Mouse (Mus musculus) embryonic fibroblast, embryonic 13.5 days (primary cell): Measurements from ENCODE around the gene Dzip1l. TPM values are rescaled to one million over a fixed set of nuclear protein-coding genes. Genes with fewer than 3 reads are reported as not detected.
"Not testable (repeated sequence)": the region's sequence is repeated elsewhere in the genome, so short reads cannot be mapped to it uniquely, and the experiment has no call there.

ENCODE experiments used
- H3K27ac ChIP-seq: 2 replicates; pipeline ENCODE4 v1.5.1; 2012; ENCODE audit warnings: low read length, control low read depth, inconsistent platforms; ENCODE audit not compliant: insufficient read depth
- H3K4me1 ChIP-seq: 2 replicates; pipeline ENCODE4 v1.6.1; 2011; ENCODE audit warnings: low read length; ENCODE audit not compliant: control insufficient read depth, insufficient read depth
- H3K4me3 ChIP-seq: 2 replicates; pipeline ENCODE4 v1.5.1; 2011; ENCODE audit warnings: mild to moderate bottlenecking, control low read depth, low read length; ENCODE audit not compliant: insufficient read depth
- CTCF ChIP-seq: IDR thresholded peaks from 2 replicates; pipeline ENCODE4 v1.5.1; 2011; ENCODE audit warnings: mild to moderate bottlenecking, control low read depth, low read length, moderate library complexity, borderline replicate concordance; ENCODE audit not compliant: insufficient read depth
- POLR2A ChIP-seq: IDR thresholded peaks from 2 replicates; pipeline ENCODE4 v1.6.1; 2011; ENCODE audit warnings: low read depth, mild to moderate bottlenecking, control low read depth, low read length, moderate library complexity
- polyA plus RNA-seq: library from polyadenylated mRNA; stranded (reverse); fragments of >200 nt; gene quantifications from 2 replicates; pipeline ENCODE4 v1.2.4, GENCODE M21; 2011; ENCODE audit warnings: low read depth; ENCODE audit not compliant: missing spikeins, insufficient read length

The Dzip1l gene
- polyA plus RNA-seq = 26.5 and 29.9 TPM in 2 replicates

DNA sequence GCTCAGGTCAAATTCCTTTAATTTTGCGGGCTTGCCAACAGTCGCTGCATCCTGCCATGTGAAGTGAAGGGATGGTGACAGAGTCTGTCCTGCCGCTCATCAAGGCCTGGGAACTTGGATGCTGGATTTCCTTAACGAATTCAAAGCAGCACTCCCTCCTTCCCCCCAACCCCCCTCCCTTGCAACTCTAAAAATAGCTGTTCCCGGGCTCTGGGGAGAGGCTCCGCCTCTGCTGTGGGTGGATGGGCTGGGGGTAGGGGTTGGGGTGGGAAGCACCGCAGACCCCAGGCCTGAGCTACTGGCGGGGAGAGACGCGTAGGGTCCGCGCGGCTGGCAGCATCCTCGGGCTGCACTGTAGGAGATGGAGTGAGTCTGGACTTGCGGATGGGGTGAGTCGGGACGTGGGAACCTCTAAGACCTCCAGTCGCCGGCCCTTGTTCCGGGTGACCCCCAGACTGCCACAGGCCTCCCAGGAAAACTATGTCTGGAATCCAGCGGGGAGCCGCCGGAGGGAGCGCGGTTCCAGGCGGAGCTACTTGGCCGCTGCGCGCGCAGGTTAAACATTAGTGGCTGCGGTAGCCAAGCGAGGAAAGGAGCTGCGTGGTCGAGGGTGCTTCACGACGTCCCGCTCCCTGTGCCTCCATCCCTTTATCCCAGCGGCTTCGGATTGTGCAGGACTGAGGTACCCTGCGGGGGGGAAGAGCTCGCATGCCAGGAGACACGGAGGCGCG, at the start of gene Dzip1l:
Gene Dzip1l (plus strand): TSS at position 216 of the 731 bp plus-strand sequence.
- TF ChIP-seq CTCF = no peak
- peak; percentile 79 for TF ChIP-seq POLR2A
- peak within 1 kb of the TSS; percentile 91 for H3K27ac ChIP-seq

DNA sequence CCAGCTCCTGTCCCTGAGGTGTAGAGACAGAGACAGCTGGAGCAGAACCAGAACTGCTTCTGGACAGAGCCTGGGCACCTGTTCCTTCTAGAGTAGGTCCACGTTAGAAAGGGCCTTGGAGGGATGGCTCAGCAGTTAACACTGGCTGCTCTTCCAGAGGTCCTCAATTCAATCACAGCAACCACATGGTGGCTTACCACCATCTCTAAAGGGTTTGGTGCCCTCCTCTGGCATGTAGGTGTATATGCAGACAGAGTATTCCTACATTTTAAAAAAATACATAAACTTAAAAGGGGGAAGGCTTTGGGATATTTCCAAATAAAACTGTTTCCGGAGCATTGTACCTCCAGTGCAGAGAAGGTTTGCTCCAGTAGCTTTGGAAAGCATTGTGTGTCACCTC, 48.6 kb upstream of the Dzip1l start:
- TF ChIP-seq CTCF = no peak
- no peak for TF ChIP-seq POLR2A
- Histone ChIP-seq H3K4me3 (no peak overlapping the region), H3K27ac (no peak overlapping the region), H3K4me1 (peaks cover 4% of the 10 kb centered on the region; the same call in 1 of the 2 replicates)

More for the DNA sequence above, at the start of gene Dzip1l:
- Histone ChIP-seq H3K4me3 (peak within 1 kb of the TSS; percentile 55), H3K4me1 (peaks cover 11% of the 10 kb centered on the region; the same call in 1 of the 2 replicates)

DNA sequence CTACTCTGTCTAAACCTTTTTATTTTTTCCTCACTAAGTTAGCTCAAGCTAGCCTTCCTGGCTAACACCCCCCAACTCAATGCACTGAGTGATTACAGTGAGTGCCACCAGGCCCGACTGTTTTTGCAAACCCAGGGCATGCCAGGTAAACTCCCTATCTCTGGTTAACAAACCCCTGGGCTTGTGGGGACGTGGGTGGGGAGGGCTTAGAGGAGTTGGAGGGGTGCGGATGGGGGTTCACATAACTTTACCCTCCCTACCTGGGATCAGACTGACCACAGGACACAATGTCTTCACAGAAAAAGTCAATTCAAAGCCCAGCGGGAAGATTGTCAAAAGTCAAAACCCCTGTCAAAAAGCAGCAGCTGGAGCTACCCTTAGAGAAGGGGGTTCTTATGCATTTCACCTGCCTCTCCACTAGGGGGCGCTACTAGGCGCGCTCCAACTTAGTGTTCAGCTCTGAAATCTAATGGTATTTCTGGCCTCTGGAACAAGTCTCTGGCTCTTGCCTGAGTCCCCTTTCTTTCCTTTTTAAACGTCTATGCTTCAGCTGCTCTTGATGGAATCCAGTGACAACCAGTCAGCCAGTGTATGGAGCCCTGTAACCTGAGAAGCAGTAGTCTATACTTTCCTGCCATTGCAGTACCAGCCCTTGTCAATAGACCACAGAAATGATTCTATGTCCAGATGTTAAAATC, 41.6 kb upstream of the Dzip1l start:
- TF ChIP-seq CTCF = peak; percentile 59; the same call in 1 of the 2 replicates
- TF ChIP-seq POLR2A = no peak
- H3K4me1 ChIP-seq = no peaks in the 10 kb centered on the region
- no peak overlapping the region for H3K27ac ChIP-seq
- no peak overlapping the region for H3K4me3 ChIP-seq

DNA sequence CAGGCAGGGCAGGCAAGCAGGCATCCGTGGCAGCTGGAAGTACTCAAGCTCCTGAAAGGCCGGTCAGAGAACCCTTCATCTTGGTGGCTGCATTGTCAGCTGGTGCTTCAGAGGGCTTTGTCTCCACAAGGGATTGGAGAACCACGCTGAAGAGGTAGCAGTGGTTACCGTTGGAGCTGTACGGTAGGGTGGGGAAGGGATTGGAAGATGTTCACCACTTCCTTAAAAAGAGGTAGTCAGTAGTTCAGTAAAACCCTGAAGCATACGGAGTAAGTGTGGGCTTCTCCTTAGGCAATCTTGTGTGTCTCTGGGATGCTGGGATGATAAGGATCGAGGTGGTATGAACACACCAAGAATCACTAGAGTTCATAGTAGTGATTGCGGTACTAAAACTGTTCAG, 38.2 kb upstream of the Dzip1l start:
- H3K27ac ChIP-seq = no peak overlapping the region
- H3K4me3 ChIP-seq = no peak overlapping the region
- H3K4me1 ChIP-seq = no peaks in the 10 kb centered on the region
- TF ChIP-seq POLR2A (no peak), CTCF (no peak)

DNA sequence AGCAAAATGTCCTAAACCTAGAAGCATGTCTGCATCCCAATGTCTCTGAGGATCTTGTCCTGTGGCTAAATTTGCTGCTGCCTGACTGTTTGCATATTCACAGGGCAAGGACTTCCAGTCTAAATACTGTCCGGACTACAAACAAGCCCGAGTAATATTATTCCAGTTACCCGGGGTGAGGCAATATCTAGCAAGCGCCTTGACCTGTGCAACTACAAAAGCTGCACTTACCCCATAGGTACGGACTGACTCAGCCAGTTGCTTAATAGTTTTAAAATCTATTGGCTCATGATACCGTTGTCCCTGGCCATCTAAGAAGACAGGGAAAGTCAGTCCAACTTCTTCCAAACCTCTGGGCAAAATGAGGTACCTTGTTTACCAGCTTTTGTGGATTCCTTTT, 30.2 kb upstream of the Dzip1l start:
- not testable (repeated sequence) for H3K4me1 ChIP-seq, H3K27ac ChIP-seq, H3K4me3 ChIP-seq

DNA sequence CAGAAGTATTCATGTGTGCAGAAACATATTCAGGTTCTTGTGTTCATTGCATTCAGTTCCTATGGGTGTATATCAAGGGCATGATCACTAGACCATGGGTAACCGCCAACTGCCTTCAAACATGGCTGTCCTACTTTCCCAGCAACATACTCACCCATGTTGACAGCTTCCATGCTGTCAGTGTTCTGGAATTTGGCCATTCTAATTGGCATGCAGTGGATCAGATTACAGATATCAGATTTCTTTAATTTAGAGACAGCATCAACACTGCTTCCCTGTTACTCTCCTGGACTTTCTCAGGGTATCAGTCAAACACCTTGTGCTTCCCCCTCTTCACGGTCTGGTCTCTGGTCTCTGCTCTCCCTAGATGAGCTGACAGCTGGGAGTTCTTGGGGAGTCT, 25.7 kb upstream of the Dzip1l start:
- no peak for TF ChIP-seq POLR2A
- TF ChIP-seq CTCF = no peak
- Histone ChIP-seq H3K27ac (no peak overlapping the region), H3K4me1 (no peaks in the 10 kb centered on the region)

DNA sequence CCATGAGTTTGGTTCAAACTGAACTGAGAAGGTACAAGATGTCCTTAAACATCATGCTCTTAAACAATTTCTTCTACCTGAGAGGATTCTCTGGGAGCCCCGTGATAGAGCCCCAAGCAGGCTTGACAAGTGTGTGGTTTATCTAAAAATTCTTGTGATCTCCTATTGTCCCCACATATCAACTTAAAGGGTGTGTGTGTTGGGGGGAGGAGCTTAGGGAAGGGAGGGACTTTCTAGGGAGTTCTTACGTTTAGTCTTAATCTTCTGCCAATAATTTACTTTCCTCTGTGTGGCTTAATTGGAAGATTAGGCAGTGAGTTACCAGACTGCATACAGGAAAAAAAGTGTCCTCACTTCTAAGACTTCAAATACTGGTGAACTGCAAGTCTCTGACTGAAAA, 17.1 kb upstream of the Dzip1l start, which contains the start of gene A4gnt:
Gene A4gnt (plus strand): TSS at position 301 of the 400 bp plus-strand sequence.
- Histone ChIP-seq H3K4me3 (no peak within 1 kb of the TSS), H3K4me1 (no peaks in the 10 kb centered on the region), H3K27ac (no peak within 1 kb of the TSS)
- TF ChIP-seq CTCF (no peak), POLR2A (no peak)

More for the DNA sequence above, 25.7 kb upstream of the Dzip1l start:
- H3K4me3 ChIP-seq = no peak overlapping the region

DNA sequence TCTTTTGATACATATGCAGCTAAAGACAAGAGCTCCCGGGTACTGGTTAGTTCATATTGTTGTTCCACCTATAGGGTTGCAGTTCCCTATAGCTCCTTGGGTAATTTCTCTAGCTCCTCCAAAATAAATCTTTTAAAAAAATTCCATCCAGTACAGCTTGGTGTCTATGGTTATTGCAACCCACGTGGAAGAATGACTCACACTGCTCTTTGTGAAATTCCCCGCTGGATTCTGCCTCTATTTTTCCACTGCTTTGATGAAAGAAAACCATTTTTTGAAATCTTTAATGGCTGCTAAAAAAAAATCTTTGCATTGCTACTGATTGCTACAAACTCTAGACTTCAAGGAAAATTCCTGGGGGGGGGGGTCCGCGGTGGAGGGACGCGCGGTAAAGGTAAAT, 9.6 kb upstream of the Dzip1l start:
- no peak overlapping the region for H3K4me3 ChIP-seq
- H3K27ac ChIP-seq = no peak overlapping the region
- H3K4me1 ChIP-seq = no peaks in the 10 kb centered on the region
- TF ChIP-seq POLR2A (no peak), CTCF (no peak)

DNA sequence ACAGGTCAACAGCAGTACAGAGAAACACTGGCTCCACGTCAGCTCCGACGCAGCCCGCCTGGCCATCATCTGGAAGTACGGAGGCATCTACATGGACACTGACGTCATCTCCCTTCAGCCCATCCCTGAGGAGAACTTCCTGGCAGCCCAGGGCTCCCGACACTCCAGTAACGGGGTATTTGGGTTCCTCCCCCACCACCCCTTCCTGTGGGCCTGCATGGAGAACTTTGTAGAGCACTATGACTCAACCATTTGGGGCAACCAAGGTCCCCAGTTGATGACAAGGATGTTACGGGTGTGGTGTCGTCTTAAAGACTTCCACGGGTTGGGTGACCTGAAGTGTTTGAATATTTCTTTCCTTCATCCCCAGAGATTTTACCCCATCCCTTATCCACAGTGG, 9.1 kb upstream of the Dzip1l start:
- no peak for TF ChIP-seq CTCF
- TF ChIP-seq POLR2A = no peak
- Histone ChIP-seq H3K4me3 (no peak overlapping the region), H3K4me1 (no peaks in the 10 kb centered on the region), H3K27ac (no peak overlapping the region)

DNA sequence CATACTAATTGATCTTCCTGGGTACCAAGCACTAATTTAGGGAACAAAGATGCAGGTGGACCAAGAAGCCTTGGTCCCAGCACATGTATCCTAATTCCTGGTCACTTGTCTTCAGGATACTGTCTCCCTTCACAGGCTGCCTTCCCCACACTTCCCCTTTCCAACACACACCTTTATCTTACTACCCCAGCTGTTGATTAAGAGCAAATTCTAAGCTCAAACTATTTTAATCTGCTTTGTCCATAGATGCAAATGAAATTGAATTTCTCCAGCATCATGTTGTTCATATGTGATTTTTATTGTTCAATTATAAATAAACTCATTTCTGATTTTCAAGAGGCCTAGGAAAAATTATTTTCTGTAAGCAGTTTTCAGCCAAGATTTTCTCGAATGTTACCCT, 7.3 kb upstream of the Dzip1l start:
- no peaks in the 10 kb centered on the region for H3K4me1 ChIP-seq
- no peak for TF ChIP-seq POLR2A
- H3K27ac ChIP-seq = no peak overlapping the region
- H3K4me3 ChIP-seq = no peak overlapping the region
